Mouse (Mus musculus): ENCODE results near the gene Aspm. TPM values are rescaled to one million over a fixed set of nuclear protein-coding genes. Genes with fewer than 3 reads are reported as not detected.

The Aspm gene
- polyA plus RNA-seq, 1 experiment from 2014 or later = 2.8 TPM

GRCm38 (mm10) chr1:139455226-139455869 lies 776 bp downstream of the Aspm start:
- Histone ChIP-seq H3K27ac (no peak overlapping the region), H3K36me3 (replicated peaks) (no peaks in the 10 kb centered on the region), H3K27me3 (replicated peaks) (no peaks in the 10 kb centered on the region), H3K4me2 (peak overlapping the region; percentile 98), H3K4me1 (peaks cover 11% of the 10 kb centered on the region), H3K9ac (peak overlapping the region; percentile 26; the same call in 1 of the 2 replicates), H3K4me3 (peak overlapping the region; percentile 57), H3K9me3 (no peaks in the 10 kb centered on the region)
- WGBS = 2% methylated on average over 17 of the region's 17 CpGs
- no peak; the same call in 1 of the 2 replicates for ATAC-seq (replicated peaks)

GRCm38 (mm10) chr1:139460807-139461206 lies 6.2 kb downstream of the Aspm start:
- H3K4me3 ChIP-seq = no peak overlapping the region
- 85% methylated on average over 5 of the region's 5 CpGs for WGBS
- ATAC-seq (replicated peaks) = no peak
- H3K27me3 ChIP-seq (replicated peaks) = no peaks in the 10 kb centered on the region
- H3K4me1 ChIP-seq = no peaks in the 10 kb centered on the region
- H3K4me2 ChIP-seq = no peak overlapping the region
- H3K27ac ChIP-seq = no peak overlapping the region
- H3K9me3 ChIP-seq = no peaks in the 10 kb centered on the region
- H3K9ac ChIP-seq = no peak overlapping the region
- H3K36me3 ChIP-seq (replicated peaks) = no peaks in the 10 kb centered on the region

- H3K4me2 ChIP-seq = no peak overlapping the region
- no peaks in the 10 kb centered on the region for H3K27me3 ChIP-seq (replicated peaks)
- H3K4me1 ChIP-seq = no peaks in the 10 kb centered on the region
- no peaks in the 10 kb centered on the region for H3K9me3 ChIP-seq
- no peak overlapping the region for H3K9ac ChIP-seq
- no peak overlapping the region for H3K4me3 ChIP-seq
- no peak overlapping the region for H3K27ac ChIP-seq
- no peaks in the 10 kb centered on the region for H3K36me3 ChIP-seq (replicated peaks)
- no peak for ATAC-seq (replicated peaks)
- 89% methylated on average over 11 of the region's 11 CpGs for WGBS
Measured at GRCm38 (mm10) chr1:139465936-139466335, 11.4 kb downstream of the Aspm start.

- ATAC-seq (replicated peaks) = no peak
- Histone ChIP-seq H3K9ac (no peak overlapping the region), H3K27ac (no peak overlapping the region), H3K4me3 (no peak overlapping the region), H3K4me2 (no peak overlapping the region), H3K27me3 (replicated peaks) (no peaks in the 10 kb centered on the region), H3K36me3 (replicated peaks) (no peaks in the 10 kb centered on the region), H3K9me3 (no peaks in the 10 kb centered on the region), H3K4me1 (no peaks in the 10 kb centered on the region)
- 90% methylated on average over 11 of the region's 11 CpGs for WGBS
Measured at GRCm38 (mm10) chr1:139478898-139479297, 24.3 kb downstream of the Aspm start.

GRCm38 (mm10) chr1:139480246-139480645 lies 25.7 kb downstream of the Aspm start:
- no peak for ATAC-seq (replicated peaks)

GRCm38 (mm10) chr1:139481146-139481545 lies 26.6 kb downstream of the Aspm start:
- ATAC-seq (replicated peaks) = 0 out of 2 replicates have a peak, but pooled peaks have one; percentile 66
- H3K27me3 ChIP-seq (replicated peaks) = no peaks in the 10 kb centered on the region
- no peak overlapping the region for H3K27ac ChIP-seq
- WGBS = 77% methylated on average over 4 of the region's 4 CpGs
- H3K9ac ChIP-seq = no peak overlapping the region
- no peak overlapping the region for H3K4me2 ChIP-seq
- no peaks in the 10 kb centered on the region for H3K4me1 ChIP-seq
- no peaks in the 10 kb centered on the region for H3K36me3 ChIP-seq (replicated peaks)
- H3K4me3 ChIP-seq = no peak overlapping the region
- H3K9me3 ChIP-seq = no peaks in the 10 kb centered on the region

More at GRCm38 (mm10) chr1:139480246-139480645, 25.7 kb downstream of the Aspm start:
- H3K27me3 ChIP-seq (replicated peaks) = no peaks in the 10 kb centered on the region
- H3K9me3 ChIP-seq = no peaks in the 10 kb centered on the region
- H3K36me3 ChIP-seq (replicated peaks) = no peaks in the 10 kb centered on the region
- H3K4me3 ChIP-seq = no peak overlapping the region
- H3K4me1 ChIP-seq = no peaks in the 10 kb centered on the region
- no peak overlapping the region for H3K27ac ChIP-seq
- no peak overlapping the region for H3K4me2 ChIP-seq
- WGBS = 91% methylated on average over 8 of the region's 8 CpGs
- no peak overlapping the region for H3K9ac ChIP-seq

GRCm38 (mm10) chr1:139494630-139495029 lies 40.1 kb downstream of the Aspm start:
- no peak for ATAC-seq (replicated peaks)
- H3K27ac ChIP-seq = no peak overlapping the region
- no peak overlapping the region for H3K4me3 ChIP-seq
- WGBS = 74% methylated on average over 3 of the region's 3 CpGs
- H3K27me3 ChIP-seq (replicated peaks) = no peaks in the 10 kb centered on the region
- no peaks in the 10 kb centered on the region for H3K36me3 ChIP-seq (replicated peaks)
- H3K9me3 ChIP-seq = no peaks in the 10 kb centered on the region
- H3K4me1 ChIP-seq = no peaks in the 10 kb centered on the region
- no peak overlapping the region for H3K9ac ChIP-seq
- H3K4me2 ChIP-seq = no peak overlapping the region

GRCm38 (mm10) chr1:139495408-139495807 lies 40.8 kb downstream of the Aspm start:
- no peak for ATAC-seq (replicated peaks)
- Histone ChIP-seq H3K9ac (no peak overlapping the region), H3K4me1 (no peaks in the 10 kb centered on the region), H3K27ac (no peak overlapping the region), H3K36me3 (replicated peaks) (no peaks in the 10 kb centered on the region), H3K4me2 (no peak overlapping the region), H3K4me3 (no peak overlapping the region), H3K9me3 (no peaks in the 10 kb centered on the region), H3K27me3 (replicated peaks) (no peaks in the 10 kb centered on the region)
- WGBS = 94% methylated on average over 2 of the region's 2 CpGs

- ATAC-seq (replicated peaks) = no peak
- H3K9ac ChIP-seq = no peak overlapping the region
- no peaks in the 10 kb centered on the region for H3K9me3 ChIP-seq
- no peaks in the 10 kb centered on the region for H3K36me3 ChIP-seq (replicated peaks)
- no peak overlapping the region for H3K4me3 ChIP-seq
- no peaks in the 10 kb centered on the region for H3K27me3 ChIP-seq (replicated peaks)
- WGBS = 93% methylated on average over 3 of the region's 3 CpGs
- H3K4me2 ChIP-seq = no peak overlapping the region
- H3K4me1 ChIP-seq = no peaks in the 10 kb centered on the region
- no peak overlapping the region for H3K27ac ChIP-seq
Measured at GRCm38 (mm10) chr1:139496212-139496611, 41.6 kb downstream of the Aspm start.

GRCm38 (mm10) chr1:139499751-139500150 lies 45.2 kb downstream of the Aspm start:
- no peaks in the 10 kb centered on the region for H3K4me1 ChIP-seq
- no peak overlapping the region for H3K4me2 ChIP-seq
- no peak for ATAC-seq (replicated peaks)
- H3K9me3 ChIP-seq = no peaks in the 10 kb centered on the region
- H3K27ac ChIP-seq = no peak overlapping the region
- no peak overlapping the region for H3K9ac ChIP-seq
- H3K27me3 ChIP-seq (replicated peaks) = no peaks in the 10 kb centered on the region
- no peak overlapping the region for H3K4me3 ChIP-seq
- H3K36me3 ChIP-seq (replicated peaks) = no peaks in the 10 kb centered on the region

- Histone ChIP-seq H3K4me3 (no peak within 1 kb of the TSS), H3K9me3 (no peaks in the 10 kb centered on the region), H3K4me1 (no peaks in the 10 kb centered on the region), H3K27me3 (replicated peaks) (no peaks in the 10 kb centered on the region), H3K4me2 (no peak within 1 kb of the TSS), H3K9ac (no peak within 1 kb of the TSS), H3K36me3 (replicated peaks) (no peaks in the 10 kb centered on the region), H3K27ac (no peak within 1 kb of the TSS)
- 90% methylated on average over 3 of the region's 3 CpGs for WGBS
- no peak for ATAC-seq (replicated peaks)
Measured at GRCm38 (mm10) chr1:139501258-139501752, 46.7 kb downstream of the Aspm start, which contains the start of gene F13b. TSS of gene F13b (plus strand) at chr1:139501702.

GRCm38 (mm10) chr1:139514556-139514955 lies 60.0 kb downstream of the Aspm start:
- H3K9ac ChIP-seq = no peak overlapping the region
- no peak overlapping the region for H3K4me2 ChIP-seq
- WGBS = 91% methylated on average over 12 of the region's 12 CpGs
- no peaks in the 10 kb centered on the region for H3K27me3 ChIP-seq (replicated peaks)
- no peak overlapping the region for H3K4me3 ChIP-seq
- no peak for ATAC-seq (replicated peaks)
- H3K4me1 ChIP-seq = no peaks in the 10 kb centered on the region
- no peaks in the 10 kb centered on the region for H3K9me3 ChIP-seq
- no peak overlapping the region for H3K27ac ChIP-seq
- H3K36me3 ChIP-seq (replicated peaks) = no peaks in the 10 kb centered on the region

Data from midbrain, embryonic 15.5 days (tissue).